Mouse (Mus musculus) embryonic facial prominence, embryonic 14.5 days (tissue): ENCODE results near the gene Gm17428. TPM values are rescaled to one million over a fixed set of nuclear protein-coding genes. Genes with fewer than 3 reads are reported as not detected.
"Not testable (repeated sequence)": the region's sequence is repeated elsewhere in the genome, so short reads cannot be mapped to it uniquely, and the experiment has no call there.

ENCODE experiments used
- ATAC-seq: fragments of 200-750 bp; cut with Nextera tagmentation; 2 replicates; pipeline ENCODE4 v1.8.0; 2017; ENCODE audit warnings: low read depth, moderate number of reproducible peaks, moderate TSS enrichment
- DNase-seq: peaks from one replicate; pipeline ENCODE4 v3.0.0-alpha.2; 2015; ENCODE audit warnings: low spot score
- H3K27ac ChIP-seq: fragments of 300-500 bp; sonication (generic); replicated peaks from 2 replicates; pipeline ENCODE4 v1.5.1; 2014; ENCODE audit warnings: low read depth, mild to moderate bottlenecking, low read length, moderate library complexity
- H3K27me3 ChIP-seq: fragments of 300-500 bp; sonication (generic); replicated peaks from 2 replicates; pipeline ENCODE4 v1.6.1; 2014; ENCODE audit warnings: low read length; ENCODE audit not compliant: control insufficient read depth, insufficient read depth
- H3K36me3 ChIP-seq: fragments of 300-500 bp; sonication (generic); 2 replicates; pipeline ENCODE4 v1.6.1; 2014; ENCODE audit warnings: low read length, mixed read lengths; ENCODE audit not compliant: control insufficient read depth, insufficient read depth
- H3K4me1 ChIP-seq: fragments of 300-500 bp; sonication (generic); 2 replicates; pipeline ENCODE4 v1.6.1; 2014; ENCODE audit warnings: antibody characterized with exemption, low read length; ENCODE audit not compliant: control insufficient read depth, insufficient read depth
- H3K4me2 ChIP-seq: fragments of 300-500 bp; sonication (generic); 2 replicates; pipeline ENCODE4 v1.6.1; 2014; ENCODE audit warnings: low read depth, mild to moderate bottlenecking, low read length, moderate library complexity, mixed read lengths
- H3K4me3 ChIP-seq: fragments of 300-500 bp; sonication (generic); 2 replicates; pipeline ENCODE4 v1.5.1; 2014; ENCODE audit warnings: low read depth, mild to moderate bottlenecking, low read length
- H3K9ac ChIP-seq: fragments of 300-500 bp; sonication (generic); 2 replicates; pipeline ENCODE4 v1.6.1; 2014; ENCODE audit warnings: low read depth, mild to moderate bottlenecking, low read length, moderate library complexity, mixed read lengths
- H3K9me3 ChIP-seq: fragments of 300-500 bp; sonication (generic); 2 replicates; pipeline ENCODE4 v1.6.1; 2016; ENCODE audit warnings: low read length; ENCODE audit not compliant: control insufficient read depth
- WGBS: fragments of 180-500 bp; shearing (Covaris S2); extraction: QIAGEN DNeasy Blood & Tissue Kit; methylation state at CpG from one replicate; pipeline ENCODE4 v1.1.7; 2014; 5-methylcytosine and 5-hydroxymethylcytosine counted together
- polyA plus RNA-seq: library from polyadenylated mRNA; unstranded; fragments of >200 nt; fragmentation: Nextera tagmentation; extraction: Ambion mirVana; gene quantifications from 2 replicates; pipeline ENCODE4 v1.2.1, GENCODE M21; 2014

Gene Gm17428
- polyA plus RNA-seq, 1 experiment from 2014 or later = not detected

DNA sequence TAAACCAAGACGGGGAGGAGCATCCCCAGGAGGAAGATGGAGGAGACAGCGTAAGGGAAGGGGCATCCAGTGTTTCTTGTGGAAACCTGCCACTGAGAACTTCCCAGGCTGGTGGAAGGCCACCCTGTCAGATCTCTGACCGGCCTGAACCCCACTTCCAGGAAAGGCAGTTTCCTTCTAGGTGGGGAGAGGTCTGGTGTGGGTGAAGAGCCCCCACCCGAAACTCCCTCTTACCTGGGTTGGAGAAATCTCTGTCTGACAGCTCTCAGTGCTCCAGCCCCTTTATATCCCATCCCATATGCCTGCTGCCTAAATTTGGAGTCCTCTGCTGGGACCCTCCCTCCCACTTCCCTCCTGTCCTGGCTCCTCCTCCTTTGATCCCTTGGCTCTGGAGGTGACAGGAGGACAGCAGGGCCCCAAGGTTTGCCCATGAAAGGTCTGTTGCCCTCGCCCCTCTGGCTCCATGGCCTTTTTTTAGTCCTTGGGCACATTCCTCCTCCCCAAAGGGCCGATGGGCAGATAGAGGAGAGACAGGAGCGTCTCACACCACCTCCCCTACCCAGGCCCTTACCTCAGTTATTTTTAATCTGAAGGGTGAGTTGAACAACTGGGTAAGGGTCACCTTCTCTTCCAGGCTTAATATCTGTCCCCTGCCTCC is 10.3 kb upstream of the Gm17428 start, which contains the start of gene Myh6:
Gene Myh6 (minus strand): TSS at position 608 of the 658 bp plus-strand sequence.
- DNase-seq (no peak), ATAC-seq (no peak)
- H3K36me3 ChIP-seq = no peaks in the 10 kb centered on the region
- H3K27ac ChIP-seq = no peak within 1 kb of the TSS
- H3K9me3 ChIP-seq = no peaks in the 10 kb centered on the region
- no peak within 1 kb of the TSS for H3K4me3 ChIP-seq
- H3K9ac ChIP-seq = no peak within 1 kb of the TSS
- 71% methylated on average over 7 of the region's 7 CpGs for WGBS
- H3K4me1 ChIP-seq = no peaks in the 10 kb centered on the region
- no peaks in the 10 kb centered on the region for H3K27me3 ChIP-seq
- no peak within 1 kb of the TSS for H3K4me2 ChIP-seq

DNA sequence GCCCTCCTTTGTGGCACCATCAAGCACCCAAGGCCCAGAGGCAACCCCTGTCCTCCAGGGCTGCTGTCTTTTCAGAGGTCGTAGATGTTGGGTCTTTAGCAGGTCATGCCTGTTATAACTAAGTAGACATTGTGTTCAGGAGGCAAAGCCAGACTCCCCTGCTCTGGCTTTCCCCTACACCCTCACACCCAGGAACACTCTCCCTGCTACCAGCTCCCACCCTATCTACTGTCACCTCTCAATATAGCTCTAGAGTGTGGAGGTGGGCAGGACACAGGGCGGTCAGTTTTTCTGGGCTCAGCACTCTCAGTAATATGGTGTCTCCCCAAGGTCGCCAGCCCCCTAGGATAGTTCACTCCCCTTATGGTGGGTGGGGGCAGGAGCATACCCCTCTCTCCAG is 8.9 kb upstream of the Gm17428 start:
- WGBS = 88% methylated on average over 3 of the region's 3 CpGs
- no peaks in the 10 kb centered on the region for H3K27me3 ChIP-seq
- no peak overlapping the region for H3K9ac ChIP-seq
- no peak for DNase-seq
- no peaks in the 10 kb centered on the region for H3K4me1 ChIP-seq
- no peak overlapping the region for H3K4me3 ChIP-seq
- H3K9me3 ChIP-seq = no peaks in the 10 kb centered on the region
- no peak overlapping the region for H3K4me2 ChIP-seq
- no peaks in the 10 kb centered on the region for H3K36me3 ChIP-seq
- no peak overlapping the region for H3K27ac ChIP-seq
- ATAC-seq = no peak

DNA sequence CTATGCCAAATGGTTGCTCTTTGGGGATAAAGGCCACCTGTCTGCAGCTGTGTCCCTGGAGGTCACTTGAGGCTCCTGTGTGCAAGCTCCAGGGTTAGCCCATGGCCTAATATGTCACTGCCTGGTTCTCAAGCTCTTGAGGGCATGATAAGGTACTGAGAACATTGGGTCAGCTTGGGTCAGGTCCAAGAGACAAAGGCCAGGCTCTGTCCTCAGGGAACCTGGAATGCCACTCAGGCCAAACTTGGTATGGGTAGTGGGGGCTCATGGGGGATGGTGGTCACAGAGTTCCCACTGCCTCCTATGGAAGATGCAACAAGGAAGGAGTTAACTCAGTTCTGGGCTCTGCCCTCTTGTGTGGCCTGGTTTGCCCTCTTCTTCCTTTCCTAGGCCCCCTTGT is 8.4 kb upstream of the Gm17428 start:
- Histone ChIP-seq H3K36me3 (no peaks in the 10 kb centered on the region), H3K27ac (no peak overlapping the region), H3K4me2 (no peak overlapping the region), H3K4me3 (no peak overlapping the region), H3K9me3 (no peaks in the 10 kb centered on the region), H3K4me1 (no peaks in the 10 kb centered on the region), H3K9ac (no peak overlapping the region), H3K27me3 (no peaks in the 10 kb centered on the region)
- DNase-seq (no peak), ATAC-seq (no peak)

DNA sequence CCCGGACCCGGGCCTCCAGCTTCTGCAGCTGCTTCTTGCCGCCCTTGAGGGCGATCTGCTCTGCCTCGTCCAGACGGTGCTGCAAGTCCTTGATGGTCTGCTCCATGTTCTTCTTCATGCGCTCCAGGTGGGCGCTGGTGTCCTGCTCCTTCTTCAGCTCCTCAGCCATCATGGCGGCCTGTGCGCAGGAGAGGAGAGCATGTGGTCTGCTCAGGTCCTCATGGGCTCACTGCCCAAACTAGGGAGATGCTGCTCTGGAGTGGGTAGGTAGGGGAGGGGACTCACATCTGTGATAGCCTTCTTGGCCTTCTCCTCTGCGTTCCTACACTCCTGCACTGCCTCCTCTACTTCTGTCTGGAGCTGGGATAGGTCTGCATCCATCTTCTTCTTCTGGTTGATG is 3.9 kb upstream of the Gm17428 start:
- H3K9me3 ChIP-seq, H3K9ac ChIP-seq, H3K4me3 ChIP-seq, H3K36me3 ChIP-seq, H3K27me3 ChIP-seq, H3K27ac ChIP-seq, H3K4me2 ChIP-seq, H3K4me1 ChIP-seq, ATAC-seq, DNase-seq: not testable (repeated sequence)
- WGBS = 87% methylated on average over 6 of the region's 11 CpGs

DNA sequence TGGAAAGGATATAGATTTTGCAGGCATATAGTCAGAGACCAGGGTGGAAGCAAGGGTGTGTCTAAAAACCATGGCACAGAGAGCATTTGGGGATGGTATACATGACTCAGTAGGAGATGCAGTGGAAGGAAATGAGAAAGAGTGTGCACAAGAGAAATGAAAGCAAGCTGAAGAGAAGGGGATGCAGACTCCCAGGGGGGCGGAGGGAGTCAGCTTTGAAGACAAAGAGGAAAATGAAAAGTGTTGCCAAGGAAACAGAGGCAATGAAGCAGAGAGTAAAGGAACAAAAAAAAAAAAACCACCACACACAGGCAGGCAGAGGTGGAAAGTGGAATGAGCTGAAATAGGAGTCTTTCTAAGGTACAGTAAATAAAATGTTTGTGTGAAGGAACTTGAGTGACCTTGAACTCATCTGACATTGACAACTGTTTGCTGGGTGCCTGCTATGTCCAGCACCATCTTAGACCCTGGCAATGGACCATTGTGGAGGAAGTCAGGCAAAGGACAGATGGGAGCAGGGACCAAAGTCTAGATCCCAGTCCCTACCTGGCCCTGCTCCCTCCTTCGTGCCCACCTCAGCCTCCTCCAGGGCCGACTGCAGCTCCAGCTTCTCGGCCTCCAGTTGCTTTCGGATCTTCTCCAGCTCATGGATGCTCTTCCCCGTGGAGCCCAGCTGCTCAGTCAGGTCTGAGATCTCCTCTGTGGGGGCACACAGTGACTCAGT is 2.5 kb upstream of the Gm17428 start:
- 78% methylated on average over 5 of the region's 6 CpGs for WGBS
- Histone ChIP-seq H3K27me3 (no peaks in the 10 kb centered on the region), H3K9me3 (no peaks in the 10 kb centered on the region), H3K9ac (no peak overlapping the region), H3K27ac (no peak overlapping the region), H3K4me2 (no peak overlapping the region), H3K4me1 (no peaks in the 10 kb centered on the region), H3K4me3 (no peak overlapping the region), H3K36me3 (no peaks in the 10 kb centered on the region)
- DNase-seq (no peak), ATAC-seq (no peak)

DNA sequence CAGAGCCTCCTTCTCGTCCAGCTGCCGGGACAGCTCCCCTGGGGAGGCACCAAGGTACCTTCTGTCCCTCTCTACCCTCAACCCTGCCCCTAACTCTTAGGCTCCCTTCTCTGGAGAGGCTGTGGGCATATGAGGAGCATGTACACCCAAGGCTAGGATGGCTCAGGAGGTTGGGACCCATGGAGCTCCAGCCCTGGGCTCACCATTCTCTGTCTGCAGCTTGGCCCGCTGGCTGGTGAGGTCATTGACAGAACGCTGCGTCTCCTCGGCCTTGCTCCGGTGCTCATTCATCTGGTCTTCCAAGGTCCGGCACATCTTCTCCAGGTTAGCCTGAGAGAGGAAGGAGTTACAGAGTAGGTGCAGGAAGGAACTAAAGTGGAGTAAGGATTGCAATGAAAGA is 1.9 kb downstream of the Gm17428 start:
- no peaks in the 10 kb centered on the region for H3K4me1 ChIP-seq
- no peak overlapping the region for H3K9ac ChIP-seq
- no peaks in the 10 kb centered on the region for H3K36me3 ChIP-seq
- no peaks in the 10 kb centered on the region for H3K9me3 ChIP-seq
- no peak overlapping the region for H3K4me3 ChIP-seq
- H3K27ac ChIP-seq = no peak overlapping the region
- no peaks in the 10 kb centered on the region for H3K27me3 ChIP-seq
- 89% methylated on average over 8 of the region's 8 CpGs for WGBS
- no peak for DNase-seq
- ATAC-seq = no peak
- H3K4me2 ChIP-seq = no peak overlapping the region

DNA sequence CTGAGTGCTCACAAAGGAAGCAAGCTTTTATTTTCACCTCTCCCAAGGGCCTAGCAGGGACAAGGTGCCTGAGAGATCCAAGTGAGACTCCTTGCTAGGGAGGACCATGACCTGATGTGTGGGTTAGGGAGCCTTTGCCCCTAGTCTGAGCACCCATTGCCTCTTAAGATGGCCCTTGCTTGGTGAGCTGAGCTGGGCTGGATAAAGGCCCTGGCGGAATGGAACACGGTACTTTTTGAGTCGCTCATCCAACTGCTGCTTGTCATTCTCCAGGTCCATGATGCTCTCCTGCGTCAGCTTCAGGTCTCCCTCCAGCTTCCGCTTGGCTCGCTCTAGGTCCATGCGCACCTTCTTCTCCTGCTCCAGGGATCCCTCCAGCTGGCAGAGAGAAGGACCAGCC is 5.2 kb downstream of the Gm17428 start:
- DNase-seq (no peak), ATAC-seq (no peak)
- H3K27ac ChIP-seq = no peak overlapping the region
- no peaks in the 10 kb centered on the region for H3K4me1 ChIP-seq
- H3K4me3 ChIP-seq = no peak overlapping the region
- H3K9ac ChIP-seq = no peak overlapping the region
- H3K27me3 ChIP-seq = no peaks in the 10 kb centered on the region
- H3K36me3 ChIP-seq = no peaks in the 10 kb centered on the region
- 89% methylated on average over 7 of the region's 7 CpGs for WGBS
- no peaks in the 10 kb centered on the region for H3K9me3 ChIP-seq
- no peak overlapping the region for H3K4me2 ChIP-seq

DNA sequence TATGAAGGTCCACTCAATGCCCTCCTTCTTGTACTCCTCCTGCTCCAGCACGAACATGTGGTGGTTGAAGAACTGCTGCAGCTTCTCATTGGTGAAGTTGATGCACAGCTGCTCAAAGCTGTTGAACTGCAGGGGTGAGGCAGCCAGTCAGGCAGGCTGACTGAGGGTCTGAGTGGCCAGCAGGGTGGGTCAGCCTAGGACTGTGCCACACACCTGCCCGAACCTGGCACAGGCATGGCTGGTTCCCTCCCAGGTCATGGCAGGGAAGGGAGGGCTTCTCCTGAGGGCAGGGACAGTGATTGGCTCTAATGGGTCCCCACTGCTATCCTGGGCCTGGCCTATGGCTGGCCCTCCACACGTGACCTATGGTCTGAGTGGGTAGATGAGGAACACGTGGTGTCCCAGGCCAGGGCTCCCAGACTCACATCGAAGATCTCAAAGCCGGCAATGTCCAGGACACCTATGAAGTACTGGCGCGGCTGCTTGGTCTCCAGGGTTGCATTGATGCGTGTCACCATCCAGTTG is 11.7 kb downstream of the Gm17428 start:
- not testable (repeated sequence) for H3K27ac ChIP-seq, H3K4me2 ChIP-seq, ATAC-seq, H3K27me3 ChIP-seq, H3K4me1 ChIP-seq, H3K36me3 ChIP-seq, H3K9ac ChIP-seq, H3K4me3 ChIP-seq, H3K9me3 ChIP-seq, DNase-seq
- 94% methylated on average over 8 of the region's 9 CpGs for WGBS

DNA sequence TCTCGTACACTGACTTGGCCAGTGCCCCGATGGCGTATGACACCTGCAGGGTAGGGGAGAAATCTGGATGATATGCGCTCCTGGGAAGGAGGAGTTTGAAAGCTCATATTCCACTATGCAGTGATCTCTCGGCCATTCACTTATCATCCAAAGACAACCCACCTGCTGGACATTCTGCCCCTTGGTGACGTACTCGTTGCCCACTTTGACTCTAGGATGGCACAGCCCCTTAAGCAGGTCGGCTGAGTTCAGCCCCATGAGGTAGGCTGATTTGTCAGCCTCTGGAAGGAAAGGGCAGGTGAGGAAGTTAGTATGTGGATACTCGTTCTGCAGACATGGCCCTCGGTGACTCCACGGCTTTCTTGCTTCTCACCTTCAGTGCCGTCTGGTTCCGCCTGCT is 12.1 kb downstream of the Gm17428 start:
- WGBS = 86% methylated on average over 13 of the region's 13 CpGs
- ATAC-seq (no peak), DNase-seq (no peak)
- H3K27ac ChIP-seq = no peak overlapping the region
- H3K9me3 ChIP-seq = no peaks in the 10 kb centered on the region
- no peak overlapping the region for H3K9ac ChIP-seq
- H3K4me3 ChIP-seq = no peak overlapping the region
- H3K27me3 ChIP-seq = no peaks in the 10 kb centered on the region
- H3K36me3 ChIP-seq = no peaks in the 10 kb centered on the region
- H3K4me2 ChIP-seq = no peak overlapping the region
- H3K4me1 ChIP-seq = no peaks in the 10 kb centered on the region
